Mouse (Mus musculus) ES-Bruce4 (cell line): ENCODE results near the gene Gm38392. TPM values are rescaled to one million over a fixed set of nuclear protein-coding genes. Genes with fewer than 3 reads are reported as not detected.

Experiments
- H3K27ac ChIP-seq: 2 replicates; pipeline ENCODE4 v1.5.1; 2012; ENCODE audit warnings: low read length, inconsistent platforms; ENCODE audit not compliant: insufficient read depth
- H3K27me3 ChIP-seq: 2 replicates; pipeline ENCODE4 v1.6.1; 2012; ENCODE audit warnings: mild to moderate bottlenecking, low read length, inconsistent platforms; ENCODE audit not compliant: control insufficient read depth, poor library complexity, insufficient read depth, severe bottlenecking
- H3K36me3 ChIP-seq: 2 replicates; pipeline ENCODE4 v1.6.1; 2012; ENCODE audit warnings: inconsistent platforms, mild to moderate bottlenecking, low read length, moderate library complexity; ENCODE audit not compliant: control insufficient read depth, poor library complexity, insufficient read depth, severe bottlenecking
- H3K4me1 ChIP-seq: one replicate; pipeline ENCODE4 v1.8.1; 2011; ENCODE audit warnings: low read length; ENCODE audit not compliant: control insufficient read depth, insufficient read depth
- H3K4me3 ChIP-seq: 2 replicates; pipeline ENCODE4 v1.5.1; 2011; ENCODE audit warnings: low read depth, mild to moderate bottlenecking, low read length
- H3K9ac ChIP-seq: 2 replicates; pipeline ENCODE4 v1.6.1; 2012; ENCODE audit warnings: low read depth, mild to moderate bottlenecking, inconsistent platforms; ENCODE audit not compliant: poor library complexity, severe bottlenecking
- H3K9me3 ChIP-seq: replicated peaks from 2 replicates; pipeline ENCODE4 v1.6.1; 2012; ENCODE audit warnings: mild to moderate bottlenecking, low read length, inconsistent platforms; ENCODE audit not compliant: control insufficient read depth, poor library complexity, insufficient read depth, severe bottlenecking
- CTCF ChIP-seq: IDR thresholded peaks from one replicate; pipeline ENCODE4 v1.8.1; 2011; ENCODE audit warnings: low read depth, low read length
- EP300 ChIP-seq: IDR thresholded peaks from 2 replicates; pipeline ENCODE4 v1.6.1; 2011; ENCODE audit warnings: low read depth, low read length; ENCODE audit not compliant: insufficient read depth
- POLR2A ChIP-seq: IDR thresholded peaks from one replicate; pipeline ENCODE4 v1.8.1; 2011; ENCODE audit warnings: low read length; ENCODE audit not compliant: insufficient read depth
- polyA plus RNA-seq: library from polyadenylated mRNA; stranded (reverse); fragments of >200 nt; gene quantifications from 2 replicates; pipeline ENCODE4 v1.2.4, GENCODE M21; 2011; ENCODE audit warnings: low read depth; ENCODE audit not compliant: missing spikeins, insufficient read depth, insufficient read length

Gene Gm38392
- polyA plus RNA-seq, 1 experiment: 0.72 TPM

- Histone ChIP-seq H3K4me1 (no peaks in the 10 kb centered on the region), H3K27ac (no peak overlapping the region), H3K9me3 (no peaks in the 10 kb centered on the region), H3K27me3 (peaks cover 22% of the 10 kb centered on the region), H3K9ac (no peak overlapping the region), H3K36me3 (no peaks in the 10 kb centered on the region), H3K4me3 (no peak overlapping the region)
- TF ChIP-seq CTCF: no peak
- TF ChIP-seq POLR2A: no peak
- no peak for TF ChIP-seq EP300
Measured at GRCm38 (mm10) chr3:88199541-88200110, 87.4 kb downstream of the Gm38392 start.

- Histone ChIP-seq H3K4me3 (no peak overlapping the region), H3K9ac (no peak overlapping the region), H3K36me3 (no peaks in the 10 kb centered on the region), H3K4me1 (no peaks in the 10 kb centered on the region), H3K27ac (no peak overlapping the region), H3K9me3 (no peaks in the 10 kb centered on the region), H3K27me3 (peaks cover 19% of the 10 kb centered on the region)
- TF ChIP-seq POLR2A (no peak), EP300 (no peak), CTCF (no peak)
Measured at GRCm38 (mm10) chr3:88198505-88199020, 88.4 kb downstream of the Gm38392 start.

DNA sequence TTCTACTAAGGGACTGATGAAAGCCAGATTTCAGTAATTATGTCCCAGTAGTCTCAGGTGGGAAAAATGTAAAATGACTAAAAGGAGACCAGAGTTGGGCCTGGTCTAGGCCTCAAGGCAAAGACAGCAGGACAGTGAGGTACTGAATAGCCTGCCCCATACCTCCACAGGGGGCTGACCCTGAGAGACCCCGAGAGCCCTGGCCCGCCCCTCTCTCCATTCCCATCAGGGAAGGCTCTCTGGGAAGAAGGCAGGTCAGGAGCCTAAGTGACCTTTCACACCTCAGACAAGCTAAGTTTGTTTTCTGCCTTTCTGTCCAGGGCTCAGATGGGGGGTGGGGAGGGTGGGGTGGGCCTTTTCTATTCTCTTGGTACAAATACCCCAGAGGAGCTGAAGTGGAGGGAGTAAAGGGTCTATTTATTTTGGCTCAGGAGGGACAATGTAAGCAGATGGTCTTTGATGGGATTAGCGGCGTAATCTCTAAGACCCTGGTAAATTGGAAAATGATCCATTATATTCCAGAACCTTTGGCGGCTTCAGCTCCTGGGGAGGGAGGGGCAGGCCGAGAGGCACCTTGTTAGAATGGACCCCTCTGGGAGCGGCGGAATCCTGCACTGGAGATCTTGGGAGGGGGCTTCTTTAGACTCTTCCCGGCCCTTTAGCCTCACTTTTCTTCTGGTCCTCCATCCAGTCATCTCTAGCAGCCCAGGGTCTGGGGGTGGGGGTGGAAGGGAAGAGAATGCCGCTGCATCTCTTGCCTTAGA, 89.1 kb downstream of the Gm38392 start:
- Histone ChIP-seq H3K27ac (no peak overlapping the region), H3K4me3 (no peak overlapping the region)
- TF ChIP-seq CTCF: no peak
- no peak for TF ChIP-seq POLR2A

More for the DNA sequence above, 89.1 kb downstream of the Gm38392 start:
- Histone ChIP-seq H3K27me3 (peaks cover 18% of the 10 kb centered on the region), H3K9ac (no peak overlapping the region), H3K36me3 (no peaks in the 10 kb centered on the region), H3K4me1 (no peaks in the 10 kb centered on the region), H3K9me3 (no peaks in the 10 kb centered on the region)

Other genes with a start within 250 kb of the Gm38392 start
- 27.7 and 27.8 TPM in 2 replicates for gene Gpatch4, start 244.1 kb downstream of the Gm38392 start, polyA plus RNA-seq
- 63.0 and 67.1 TPM in 2 replicates for gene Naxe, start 228.7 kb downstream of the Gm38392 start, polyA plus RNA-seq
- gene Ttc24, start 208.9 kb downstream of the Gm38392 start, polyA plus RNA-seq: not detected in 2 replicates
- 28.2 and 30.9 TPM in 2 replicates for gene Iqgap3, start 205.2 kb downstream of the Gm38392 start, polyA plus RNA-seq
- 41.5 and 48.1 TPM in 2 replicates for gene Mef2d, start 144.8 kb downstream of the Gm38392 start, polyA plus RNA-seq
- gene Rhbg, start 32.5 kb downstream of the Gm38392 start, polyA plus RNA-seq: 0.82 TPM in 1 of 2 replicates, not detected in the other
- gene Tsacc, start 9.8 kb upstream of the Gm38392 start, polyA plus RNA-seq: 15.5 and 19.8 TPM in 2 replicates
- 584 and 609 TPM in 2 replicates for gene Cct3, start 9.9 kb upstream of the Gm38392 start, polyA plus RNA-seq
- 89.0 and 93.3 TPM in 2 replicates for gene Glmp, start 37.8 kb upstream of the Gm38392 start, polyA plus RNA-seq
- 9.1 and 12.8 TPM in 2 replicates for gene Tmem79, start 48.9 kb upstream of the Gm38392 start, polyA plus RNA-seq
- gene Smg5, start 49.0 kb upstream of the Gm38392 start, polyA plus RNA-seq: 70.7 and 84.2 TPM in 2 replicates
- 4.9 and 6.8 TPM in 2 replicates for gene Paqr6, start 77.4 kb upstream of the Gm38392 start, polyA plus RNA-seq
- gene Bglap3, start 85.5 kb upstream of the Gm38392 start, polyA plus RNA-seq: 1.0 and 1.4 TPM in 2 replicates
- not detected in 2 replicates for gene Bglap2, start 91.5 kb upstream of the Gm38392 start, polyA plus RNA-seq
- gene Bglap, start 97.3 kb upstream of the Gm38392 start, polyA plus RNA-seq: not detected in 2 replicates
- gene Pmf1, start 123.1 kb upstream of the Gm38392 start, polyA plus RNA-seq: 88.6 and 102 TPM in 2 replicates
- gene Slc25a44, start 137.9 kb upstream of the Gm38392 start, polyA plus RNA-seq: 13.5 and 14.7 TPM in 2 replicates
- gene Sema4a, start 174.0 kb upstream of the Gm38392 start, polyA plus RNA-seq: 2.3 and 4.0 TPM in 2 replicates
- gene Lmna, start 222.7 kb upstream of the Gm38392 start, polyA plus RNA-seq: 30.0 and 37.2 TPM in 2 replicates
- gene Mex3a, start 245.2 kb upstream of the Gm38392 start, polyA plus RNA-seq: 42.3 and 43.4 TPM in 2 replicates